Mouse (Mus musculus): ENCODE results near the gene Pla2g5. TPM values are rescaled to one million over a fixed set of nuclear protein-coding genes. Genes with fewer than 3 reads are reported as not detected.

Gene Pla2g5
- 0.57 TPM in 1 of 4 replicates, not detected in the others for total RNA-seq (2023; ENCODE audit: inconsistent age)

GRCm38 (mm10) chr4:138863344-138863998 lies at the start of gene Pla2g5:
TSS of gene Pla2g5 (minus strand) at chr4:138863482.

GRCm38 (mm10) chr4:138877731-138878130 lies 14.4 kb upstream of the Pla2g5 start, which contains the start of gene Pla2g2e:
TSS of gene Pla2g2e (plus strand) at chr4:138877942.

GRCm38 (mm10) chr4:138873864-138874263 lies 10.6 kb upstream of the Pla2g5 start, which contains the start of gene Gm13030:
TSS of gene Gm13030 (minus strand) at chr4:138873964.

GRCm38 (mm10) chr4:138775435-138775834 lies 87.8 kb downstream of the Pla2g5 start, which contains the start of gene Pla2g2d:
TSS of gene Pla2g2d (plus strand) at chr4:138775735.

GRCm38 (mm10) chr4:138757416-138757815 lies 105.9 kb downstream of the Pla2g5 start, which contains the start of gene Pla2g2f:
TSS of gene Pla2g2f (minus strand) at chr4:138757626.

Other genes starting within 250 kb of the Pla2g5 start
- not detected in 4 replicates for gene Vwa5b1, start 227.6 kb downstream of the Pla2g5 start, total RNA-seq (2023; ENCODE audit: inconsistent age)
- gene Pla2g2c, start 138.7 kb downstream of the Pla2g5 start, total RNA-seq (2023; ENCODE audit: inconsistent age) = not detected in 4 replicates
- not detected in 4 replicates for gene Ubxn10, start 126.3 kb downstream of the Pla2g5 start, total RNA-seq (2023; ENCODE audit: inconsistent age)
- gene Pla2g2f, start 105.9 kb downstream of the Pla2g5 start, total RNA-seq (2023; ENCODE audit: inconsistent age) = not detected in 4 replicates
- gene Pla2g2d, start 87.7 kb downstream of the Pla2g5 start, total RNA-seq (2023; ENCODE audit: inconsistent age) = 0.32 TPM in 1 of 4 replicates, not detected in the others
- not detected in 4 replicates for gene Gm13030, start 10.5 kb upstream of the Pla2g5 start, total RNA-seq (2023; ENCODE audit: inconsistent age)
- gene Pla2g2e, start 14.5 kb upstream of the Pla2g5 start, total RNA-seq (2023; ENCODE audit: inconsistent age) = not detected in 4 replicates
- gene Otud3, start 50.5 kb upstream of the Pla2g5 start, total RNA-seq (2023; ENCODE audit: inconsistent age) = 6.8 to 10.7 TPM (median 8.2 TPM) in 4 replicates
- gene Rnf186, start 103.6 kb upstream of the Pla2g5 start, total RNA-seq (2023; ENCODE audit: inconsistent age) = not detected in 4 replicates
- 33.6 to 40.4 TPM (median 35.9 TPM) in 4 replicates for gene Tmco4, start 109.4 kb upstream of the Pla2g5 start, total RNA-seq (2023; ENCODE audit: inconsistent age)
- gene Htr6, start 212.1 kb upstream of the Pla2g5 start, total RNA-seq (2023; ENCODE audit: inconsistent age) = not detected in 4 replicates
- gene Nbl1, start 229.5 kb upstream of the Pla2g5 start, total RNA-seq (2023; ENCODE audit: inconsistent age) = 0.57 to 1.2 TPM (median 0.70 TPM) in 4 replicates